Mouse (Mus musculus) midbrain, embryonic 16.5 days (tissue): ENCODE data around the gene Cd8b1. TPM values are rescaled to one million over a fixed set of nuclear protein-coding genes. Genes with fewer than 3 reads are reported as not detected.
"Not testable (repeated sequence)": the region's sequence is repeated elsewhere in the genome, so short reads cannot be mapped to it uniquely, and the experiment has no call there.

Experiments used
- ATAC-seq: fragments of 200-750 bp; cut with Nextera tagmentation; 2 replicates; pipeline ENCODE4 v1.8.0; 2017; ENCODE audit warnings: moderate TSS enrichment
- H3K27ac ChIP-seq: fragments of 300-500 bp; sonication (generic); 2 replicates; pipeline ENCODE4 v1.5.1; 2014; ENCODE audit warnings: mild to moderate bottlenecking, low read length, mixed read lengths
- H3K27me3 ChIP-seq: fragments of 300-500 bp; sonication (generic); 2 replicates; pipeline ENCODE4 v1.6.1; 2014; ENCODE audit warnings: low read depth, low read length, mixed read lengths; ENCODE audit not compliant: control insufficient read depth, insufficient read depth
- H3K36me3 ChIP-seq: fragments of 300-500 bp; sonication (generic); 2 replicates; pipeline ENCODE4 v1.6.1; 2014; ENCODE audit warnings: mild to moderate bottlenecking, low read length, moderate library complexity, mixed read lengths; ENCODE audit not compliant: control insufficient read depth, insufficient read depth
- H3K4me1 ChIP-seq: fragments of 300-500 bp; sonication (generic); 2 replicates; pipeline ENCODE4 v1.6.1; 2014; ENCODE audit warnings: mild to moderate bottlenecking, low read length, mixed read lengths; ENCODE audit not compliant: control insufficient read depth, insufficient read depth
- H3K4me2 ChIP-seq: fragments of 300-500 bp; sonication (generic); 2 replicates; pipeline ENCODE4 v1.6.1; 2014; ENCODE audit warnings: mild to moderate bottlenecking, low read length, mixed read lengths
- H3K4me3 ChIP-seq: fragments of 300-500 bp; sonication (generic); 2 replicates; pipeline ENCODE4 v1.5.1; 2014; ENCODE audit warnings: low read depth, mild to moderate bottlenecking, low read length, moderate library complexity, mixed read lengths
- H3K9ac ChIP-seq: fragments of 300-500 bp; sonication (generic); 2 replicates; pipeline ENCODE4 v1.6.1; 2014; ENCODE audit warnings: low read depth, low read length, mixed read lengths
- H3K9me3 ChIP-seq: fragments of 300-500 bp; sonication (generic); replicated peaks from 2 replicates; pipeline ENCODE4 v1.6.1; 2014; ENCODE audit warnings: mild to moderate bottlenecking, low read length, mixed read lengths; ENCODE audit not compliant: control insufficient read depth, poor library complexity, severe bottlenecking
- whole genome bisulfite sequencing: fragments of 180-500 bp; shearing (Covaris S2); extraction: QIAGEN DNeasy Blood & Tissue Kit; methylation state at CpG from one replicate; pipeline ENCODE4 v1.1.7; 2014; 5-methylcytosine and 5-hydroxymethylcytosine counted together
- polyA plus RNA-seq: library from polyadenylated mRNA; unstranded; fragments of >200 nt; fragmentation: Nextera tagmentation; extraction: Ambion mirVana; gene quantifications from 2 replicates; pipeline ENCODE4 v1.2.1, GENCODE M21; 2015

The Cd8b1 gene
- polyA plus RNA-seq, 1 experiment from 2014 or later = not detected

- no peak overlapping the region for H3K4me2 ChIP-seq
- ATAC-seq = no peak
- no peaks in the 10 kb centered on the region for H3K36me3 ChIP-seq
- H3K27ac ChIP-seq = no peak overlapping the region
- no peaks in the 10 kb centered on the region for H3K27me3 ChIP-seq
- 91% methylated on average over 8 of the region's 8 CpGs for WGBS
- H3K9me3 ChIP-seq = no peaks in the 10 kb centered on the region
- no peak overlapping the region for H3K9ac ChIP-seq
- no peaks in the 10 kb centered on the region for H3K4me1 ChIP-seq
- no peak overlapping the region for H3K4me3 ChIP-seq
Observed at GRCm38 (mm10) chr6:71307486-71307885, 15.1 kb upstream of the Cd8b1 start.

DNA sequence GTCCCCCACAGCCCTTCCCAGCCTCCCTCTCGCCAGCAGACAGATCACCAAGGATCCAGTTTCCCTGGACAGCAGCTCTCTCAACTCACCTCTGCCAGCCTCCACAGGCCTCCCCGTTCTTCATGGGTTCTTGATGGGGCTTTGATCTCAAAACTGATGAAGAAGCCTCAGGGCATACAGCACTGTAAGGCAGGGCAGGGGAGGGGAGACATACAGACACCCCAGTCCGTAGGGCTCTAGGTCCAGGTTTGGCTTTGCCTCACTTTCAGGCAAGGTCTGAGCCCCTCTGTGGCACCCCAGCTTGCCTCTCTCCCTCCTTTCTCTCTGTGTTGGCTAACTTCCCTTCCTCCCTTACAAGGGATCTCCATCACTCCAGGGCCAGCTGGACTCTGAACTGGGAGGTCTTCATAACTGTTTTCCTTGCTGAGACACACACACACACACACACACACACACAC, 733 bp upstream of the Cd8b1 start, which contains the start of gene Smyd1:
TSS of gene Smyd1 (minus strand) at position 408 of the 458 bp plus-strand sequence.
- no peak for ATAC-seq
- H3K27ac ChIP-seq = no peak within 1 kb of the TSS
- no peak within 1 kb of the TSS for H3K4me2 ChIP-seq
- H3K36me3 ChIP-seq = no peaks in the 10 kb centered on the region
- no peaks in the 10 kb centered on the region for H3K4me1 ChIP-seq
- H3K9me3 ChIP-seq = no peaks in the 10 kb centered on the region
- H3K4me3 ChIP-seq = no peak within 1 kb of the TSS
- 78% methylated on average over 3 of the region's 3 CpGs for WGBS
- no peaks in the 10 kb centered on the region for H3K27me3 ChIP-seq
- no peak within 1 kb of the TSS for H3K9ac ChIP-seq

DNA sequence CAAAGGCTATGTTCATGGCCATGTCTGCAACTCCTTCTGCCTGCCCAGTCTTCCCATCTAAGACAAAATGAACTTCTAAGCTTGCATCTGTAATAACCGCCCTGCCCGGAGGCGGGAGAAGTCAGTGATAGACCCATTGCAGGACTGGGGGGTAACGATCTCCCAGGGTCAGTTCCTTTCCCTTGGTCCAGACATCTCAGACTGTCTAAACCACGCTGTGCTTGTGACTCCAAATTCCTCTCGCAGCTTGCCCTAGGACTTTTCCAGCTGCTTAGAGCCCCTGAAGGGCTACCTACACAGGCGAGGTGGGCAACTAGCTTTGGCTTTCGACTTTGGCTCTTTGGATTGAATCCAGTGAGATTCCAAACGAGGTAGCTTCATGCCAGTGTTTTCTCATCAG, 2.2 kb downstream of the Cd8b1 start:
- no peaks in the 10 kb centered on the region for H3K9me3 ChIP-seq
- 93% methylated on average over 9 of the region's 9 CpGs for WGBS
- H3K4me1 ChIP-seq = no peaks in the 10 kb centered on the region
- no peak for ATAC-seq
- H3K4me2 ChIP-seq = no peak overlapping the region
- no peak overlapping the region for H3K4me3 ChIP-seq
- no peak overlapping the region for H3K9ac ChIP-seq
- H3K27ac ChIP-seq = no peak overlapping the region
- no peaks in the 10 kb centered on the region for H3K36me3 ChIP-seq
- no peaks in the 10 kb centered on the region for H3K27me3 ChIP-seq

DNA sequence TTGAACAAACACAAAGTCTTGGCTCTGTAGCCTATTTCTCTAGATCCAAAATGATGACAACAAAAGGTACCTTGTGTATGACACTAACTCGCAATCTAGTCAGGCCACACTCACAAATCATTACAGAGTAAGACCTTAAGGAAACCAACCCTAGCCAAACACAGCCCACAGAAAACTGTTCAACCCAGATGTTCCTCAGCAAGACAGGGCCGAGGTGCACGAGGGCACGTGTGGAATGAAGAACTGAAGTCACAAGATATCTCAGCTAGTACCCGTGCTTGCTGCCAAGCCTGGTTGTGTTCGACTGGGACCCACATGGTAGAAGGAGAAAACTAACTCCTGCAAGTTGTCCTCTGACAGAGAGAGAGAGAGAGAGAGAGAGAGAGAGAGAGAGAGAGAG, 7.3 kb downstream of the Cd8b1 start:
- H3K9ac ChIP-seq = no peak overlapping the region

GRCm38 (mm10) chr6:71330486-71330885, 7.9 kb downstream of the Cd8b1 start:
- no peak overlapping the region for H3K4me2 ChIP-seq
- H3K4me1 ChIP-seq = no peaks in the 10 kb centered on the region
- no peaks in the 10 kb centered on the region for H3K27me3 ChIP-seq
- H3K9me3 ChIP-seq = no peaks in the 10 kb centered on the region
- no peaks in the 10 kb centered on the region for H3K36me3 ChIP-seq
- WGBS = 93% methylated on average over 7 of the region's 7 CpGs
- H3K4me3 ChIP-seq = no peak overlapping the region
- H3K27ac ChIP-seq = no peak overlapping the region
- no peak overlapping the region for H3K9ac ChIP-seq
- ATAC-seq = no peak

More for the DNA sequence above, 7.3 kb downstream of the Cd8b1 start:
- Histone ChIP-seq H3K36me3 (no peaks in the 10 kb centered on the region), H3K4me2 (no peak overlapping the region), H3K27me3 (no peaks in the 10 kb centered on the region), H3K27ac (no peak overlapping the region), H3K9me3 (no peaks in the 10 kb centered on the region), H3K4me1 (no peaks in the 10 kb centered on the region), H3K4me3 (no peak overlapping the region)
- no peak for ATAC-seq
- WGBS = 91% methylated on average over 6 of the region's 6 CpGs

DNA sequence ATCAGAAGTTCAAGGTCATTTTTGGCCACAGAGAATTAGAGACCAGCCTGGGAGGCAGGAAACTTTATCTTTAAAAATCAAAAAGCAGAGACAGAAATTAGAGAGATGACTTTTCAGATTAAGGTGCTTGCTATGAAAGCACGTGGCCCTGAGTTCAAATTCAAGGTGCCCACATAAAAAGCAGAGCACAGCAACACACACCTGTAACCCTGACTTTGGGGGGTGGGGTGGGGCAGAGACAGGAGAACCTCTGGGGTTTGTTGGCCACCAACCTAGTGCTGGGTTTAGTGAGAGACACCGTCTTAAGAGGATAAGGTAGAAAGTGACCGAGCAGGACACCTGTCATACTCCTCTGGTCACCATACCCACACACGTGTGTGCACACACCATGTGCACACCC, 8.9 kb downstream of the Cd8b1 start:
- H3K27ac ChIP-seq, H3K36me3 ChIP-seq, ATAC-seq, H3K9ac ChIP-seq, H3K4me1 ChIP-seq, H3K9me3 ChIP-seq, H3K27me3 ChIP-seq, H3K4me2 ChIP-seq, H3K4me3 ChIP-seq: not testable (repeated sequence)
- 89% methylated on average over 1 of the region's 4 CpGs for WGBS

GRCm38 (mm10) chr6:71332236-71332965, 9.8 kb downstream of the Cd8b1 start:
- H3K9me3 ChIP-seq = no peaks in the 10 kb centered on the region
- 86% methylated on average over 11 of the region's 11 CpGs for WGBS
- no peak for ATAC-seq
- no peak overlapping the region for H3K9ac ChIP-seq
- no peaks in the 10 kb centered on the region for H3K27me3 ChIP-seq
- H3K27ac ChIP-seq = no peak overlapping the region
- H3K36me3 ChIP-seq = no peaks in the 10 kb centered on the region
- H3K4me2 ChIP-seq = no peak overlapping the region
- no peaks in the 10 kb centered on the region for H3K4me1 ChIP-seq
- no peak overlapping the region for H3K4me3 ChIP-seq

- WGBS = 78% methylated on average over 3 of the region's 3 CpGs
- Histone ChIP-seq H3K4me2 (no peak overlapping the region), H3K4me3 (no peak overlapping the region), H3K9ac (no peak overlapping the region), H3K4me1 (no peaks in the 10 kb centered on the region), H3K36me3 (no peaks in the 10 kb centered on the region), H3K27me3 (no peaks in the 10 kb centered on the region), H3K27ac (no peak overlapping the region), H3K9me3 (no peaks in the 10 kb centered on the region)
- no peak for ATAC-seq
Observed at GRCm38 (mm10) chr6:71333031-71333430, 10.4 kb downstream of the Cd8b1 start.

DNA sequence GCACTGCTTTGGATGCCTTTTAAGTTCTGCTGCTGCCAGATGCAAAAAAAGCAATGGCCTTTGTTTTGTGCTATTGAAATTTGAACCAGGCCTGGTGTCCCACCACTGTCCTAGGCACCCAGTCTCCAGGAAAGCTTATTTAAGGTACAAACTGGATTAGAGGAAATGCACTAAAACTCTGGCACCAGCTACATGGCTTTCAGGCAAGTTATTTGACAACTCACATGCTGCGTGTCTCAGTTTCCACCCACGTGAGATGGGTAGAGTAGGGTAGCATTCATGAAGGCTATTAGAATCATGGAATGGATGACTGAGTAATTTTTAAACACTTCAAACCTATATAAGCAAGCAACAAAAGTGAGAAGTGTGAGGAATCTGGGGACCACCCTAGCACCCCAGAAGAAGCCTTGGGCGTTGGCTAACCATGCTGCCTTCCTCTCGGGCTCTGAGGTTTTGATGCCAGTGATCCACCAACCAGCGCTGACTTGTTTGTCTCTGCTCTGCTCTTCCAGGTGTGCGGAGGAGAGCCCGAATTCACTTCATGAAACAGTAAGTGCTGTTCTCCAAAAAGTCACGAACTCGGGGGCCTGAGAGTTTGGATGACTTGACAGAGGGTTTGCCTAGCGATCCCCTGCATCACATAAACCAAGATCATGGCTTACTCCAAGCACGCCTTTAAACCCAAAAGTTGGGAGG, 11.1 kb downstream of the Cd8b1 start:
- Histone ChIP-seq H3K27ac (no peak overlapping the region), H3K36me3 (no peaks in the 10 kb centered on the region), H3K9ac (no peak overlapping the region), H3K9me3 (no peaks in the 10 kb centered on the region), H3K4me2 (no peak overlapping the region), H3K27me3 (no peaks in the 10 kb centered on the region), H3K4me3 (no peak overlapping the region), H3K4me1 (no peaks in the 10 kb centered on the region)
- WGBS = 92% methylated on average over 11 of the region's 11 CpGs
- no peak for ATAC-seq
